Mouse (Mus musculus) cerebellum, adult 2 months (tissue): ENCODE data around the gene Bag1.
A peak's percentile ranks its signal among the peaks of the same experiment; 100 is the strongest.

Experiments used
- CTCF ChIP-seq: fragments of 200-500 bp; IDR thresholded peaks from 2 replicates; pipeline ENCODE4 v1.5.1; 2011; ENCODE audit warnings: low read depth, mild to moderate bottlenecking, control low read depth, low read length, moderate library complexity, borderline replicate concordance; ENCODE audit not compliant: insufficient read depth
- POLR2A ChIP-seq: fragments of 200-500 bp; IDR thresholded peaks from 2 replicates; pipeline ENCODE4 v1.6.1; 2011; ENCODE audit warnings: low read length, control low read depth, borderline replicate concordance; ENCODE audit not compliant: insufficient read depth

DNA sequence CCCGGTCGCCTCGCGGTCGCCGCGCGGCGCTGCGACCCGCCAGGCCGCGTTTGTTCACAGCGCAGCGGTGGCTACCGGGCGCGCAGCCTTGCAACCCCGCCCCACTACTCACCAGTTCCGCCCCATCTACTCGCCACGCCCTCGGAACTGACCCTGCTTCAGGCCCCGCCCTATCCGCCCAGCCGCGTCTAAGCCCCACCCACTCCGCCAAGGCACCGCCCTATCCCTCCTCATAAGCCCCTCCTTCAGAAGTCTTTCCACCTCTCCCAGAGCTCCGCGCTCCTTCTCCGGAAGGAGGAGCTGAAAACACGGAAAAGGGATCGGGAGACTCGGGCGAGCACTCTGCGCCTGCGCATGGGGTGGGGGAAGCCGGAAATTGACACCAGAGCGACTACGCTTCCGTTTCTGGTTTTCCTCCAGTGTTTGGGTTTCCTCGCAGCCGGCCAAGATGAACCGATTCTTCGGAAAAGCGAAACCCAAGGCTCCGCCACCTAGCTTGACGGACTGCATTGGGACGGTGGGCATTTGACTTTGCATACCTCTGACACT, at the start of gene Bag1, which contains the start of gene Chmp5:
- TF ChIP-seq POLR2A: peak; percentile 76
- TF ChIP-seq CTCF: no peak
